Mouse (Mus musculus): ENCODE data around the gene Ddi2.

DNA sequence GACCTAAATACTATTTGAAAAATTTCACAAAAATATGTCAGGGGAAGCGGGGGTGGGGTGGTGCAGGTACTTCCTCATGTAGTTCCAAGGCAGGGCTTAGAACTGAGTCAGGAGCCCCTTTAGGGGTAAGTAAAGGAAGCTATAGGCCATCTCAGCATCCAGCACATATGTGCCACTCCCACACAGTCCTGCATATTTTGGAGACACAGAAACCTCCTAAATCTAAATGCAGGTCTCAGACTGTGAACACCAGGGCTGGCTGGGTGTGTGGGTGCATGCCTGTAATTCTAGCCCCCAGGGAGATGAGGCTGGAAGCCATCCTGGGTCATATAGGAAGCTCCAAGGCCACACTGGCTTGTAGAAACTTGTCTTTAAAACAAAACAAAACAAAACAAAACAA, 12.0 kb downstream of the Ddi2 start:
- TF ChIP-seq CTCF (IDR thresholded peaks at IDR 0.05; ENCODE audit: low read depth), result no peak
- TF ChIP-seq EP300 (IDR thresholded peaks at IDR 0.05; ENCODE audit: low read depth), result no peak
